Mouse (Mus musculus) heart, adult 2 months (tissue): ENCODE data around the gene Tmem247.

ENCODE experiments used
- CTCF ChIP-seq: fragments of 200-600 bp; IDR thresholded peaks from 2 replicates; pipeline ENCODE4 v1.8.1; 2022; ENCODE audit warnings: antibody characterized with exemption, mild to moderate bottlenecking, moderate library complexity
- EP300 ChIP-seq: fragments of 200-500 bp; IDR thresholded peaks from 2 replicates; pipeline ENCODE4 v1.6.1; 2011; ENCODE audit warnings: low read depth, low read length, control low read depth; ENCODE audit not compliant: insufficient read depth
- POLR2A ChIP-seq: fragments of 200-500 bp; IDR thresholded peaks from 2 replicates; pipeline ENCODE4 v1.6.1; 2011; ENCODE audit warnings: mild to moderate bottlenecking, low read depth, low read length, control low read depth; ENCODE audit not compliant: insufficient read depth

GRCm38 (mm10) chr17:86967536-86968525 lies 50.7 kb downstream of the Tmem247 start:
- no peak for TF ChIP-seq EP300
- TF ChIP-seq CTCF: no peak
- TF ChIP-seq POLR2A: no peak
